Mouse (Mus musculus) cerebellum, adult 2 months (tissue): ENCODE data around the gene Ero1l. TPM values are rescaled to one million over a fixed set of nuclear protein-coding genes. Genes with fewer than 3 reads are reported as not detected.

ENCODE experiments used
- DNase-seq, 2 experiments: peaks; one replicate each; pipeline ENCODE4 v3.0.0; 2021
- H3K27ac ChIP-seq: fragments of 200-500 bp; 2 replicates; pipeline ENCODE4 v1.5.1; 2012; ENCODE audit warnings: low read length, control low read depth, inconsistent platforms; ENCODE audit not compliant: insufficient read depth
- H3K27me3 ChIP-seq: fragments of 200-500 bp; 2 replicates; pipeline ENCODE4 v1.6.1; 2012; ENCODE audit warnings: inconsistent platforms, mild to moderate bottlenecking, low read length, moderate library complexity; ENCODE audit not compliant: control insufficient read depth, insufficient read depth
- H3K4me1 ChIP-seq: fragments of 200-500 bp; 2 replicates; pipeline ENCODE4 v1.6.1; 2011; ENCODE audit warnings: low read length; ENCODE audit not compliant: control insufficient read depth, insufficient read depth
- H3K4me3 ChIP-seq: fragments of 200-500 bp; replicated peaks from 2 replicates; pipeline ENCODE3; 2011; ENCODE audit warnings: mild to moderate bottlenecking, low read depth, low read length, control low read depth; ENCODE audit not compliant: insufficient read depth
- CTCF ChIP-seq: fragments of 200-500 bp; IDR thresholded peaks from 2 replicates; pipeline ENCODE4 v1.5.1; 2011; ENCODE audit warnings: low read depth, mild to moderate bottlenecking, control low read depth, low read length, moderate library complexity, borderline replicate concordance; ENCODE audit not compliant: insufficient read depth
- POLR2A ChIP-seq: fragments of 200-500 bp; IDR thresholded peaks from 2 replicates; pipeline ENCODE4 v1.6.1; 2011; ENCODE audit warnings: low read length, control low read depth, borderline replicate concordance; ENCODE audit not compliant: insufficient read depth
- WGBS: fragments of 180-500 bp; shearing (Covaris S2); methylation state at CpG from one replicate; pipeline ENCODE4 v1.1.7; 2018; 5-methylcytosine and 5-hydroxymethylcytosine counted together
- polyA plus RNA-seq: library from polyadenylated mRNA; depleted of rRNA; stranded (reverse); fragments of >200 nt; gene quantifications from 2 replicates; pipeline ENCODE4 v1.2.3, GENCODE M21; 2012; rRNA removed

Ero1l gene
- 24.9 and 25.8 TPM in 2 replicates for polyA plus RNA-seq

GRCm38 (mm10) chr14:45318426-45319236, at the start of gene Ero1l:
Gene Ero1l (minus strand): TSS chr14:45318771.
- H3K27me3 ChIP-seq = no peaks in the 10 kb centered on the region
- 2% methylated on average over 74 of the region's 74 CpGs for WGBS
- no peak for TF ChIP-seq CTCF
- peak; percentile 86 for TF ChIP-seq POLR2A
- DNase-seq = peak; percentile 88 to 90
- H3K27ac ChIP-seq = peak within 1 kb of the TSS; percentile 88
- peak within 1 kb of the TSS; percentile 97 for H3K4me3 ChIP-seq
- H3K4me1 ChIP-seq = peaks cover 8% of the 10 kb centered on the region; the same call in 1 of the 2 replicates

DNA sequence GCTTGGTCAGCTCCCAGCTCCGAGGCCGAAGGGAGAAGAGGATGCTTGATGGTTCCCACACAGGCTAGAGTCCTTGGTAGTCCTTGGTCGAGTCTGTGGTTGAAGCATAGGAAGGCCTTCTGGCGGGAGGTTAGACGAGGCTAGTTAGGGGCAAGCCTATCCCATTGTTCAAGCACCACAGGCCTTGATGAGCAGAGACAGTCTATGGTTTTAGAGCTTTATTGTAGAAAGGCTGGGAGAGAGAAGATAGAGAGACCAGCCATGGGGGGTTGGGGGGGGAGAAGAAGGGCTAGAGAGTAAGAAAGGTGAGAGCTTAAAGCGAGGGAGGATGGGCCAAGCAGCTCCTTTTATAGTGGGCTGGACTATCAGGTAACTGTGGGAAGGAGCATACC, 46.6 kb upstream of the Ero1l start:
- DNase-seq = no peak
- Histone ChIP-seq H3K4me1 (no peaks in the 10 kb centered on the region; the same call in 1 of the 2 replicates), H3K27me3 (no peaks in the 10 kb centered on the region), H3K27ac (0 out of 2 replicates have a peak overlapping the region, but pooled peaks have one; percentile 4), H3K4me3 (no peak overlapping the region)
- WGBS = 26% methylated on average over 6 of the region's 6 CpGs
- TF ChIP-seq CTCF (no peak), POLR2A (no peak)

DNA sequence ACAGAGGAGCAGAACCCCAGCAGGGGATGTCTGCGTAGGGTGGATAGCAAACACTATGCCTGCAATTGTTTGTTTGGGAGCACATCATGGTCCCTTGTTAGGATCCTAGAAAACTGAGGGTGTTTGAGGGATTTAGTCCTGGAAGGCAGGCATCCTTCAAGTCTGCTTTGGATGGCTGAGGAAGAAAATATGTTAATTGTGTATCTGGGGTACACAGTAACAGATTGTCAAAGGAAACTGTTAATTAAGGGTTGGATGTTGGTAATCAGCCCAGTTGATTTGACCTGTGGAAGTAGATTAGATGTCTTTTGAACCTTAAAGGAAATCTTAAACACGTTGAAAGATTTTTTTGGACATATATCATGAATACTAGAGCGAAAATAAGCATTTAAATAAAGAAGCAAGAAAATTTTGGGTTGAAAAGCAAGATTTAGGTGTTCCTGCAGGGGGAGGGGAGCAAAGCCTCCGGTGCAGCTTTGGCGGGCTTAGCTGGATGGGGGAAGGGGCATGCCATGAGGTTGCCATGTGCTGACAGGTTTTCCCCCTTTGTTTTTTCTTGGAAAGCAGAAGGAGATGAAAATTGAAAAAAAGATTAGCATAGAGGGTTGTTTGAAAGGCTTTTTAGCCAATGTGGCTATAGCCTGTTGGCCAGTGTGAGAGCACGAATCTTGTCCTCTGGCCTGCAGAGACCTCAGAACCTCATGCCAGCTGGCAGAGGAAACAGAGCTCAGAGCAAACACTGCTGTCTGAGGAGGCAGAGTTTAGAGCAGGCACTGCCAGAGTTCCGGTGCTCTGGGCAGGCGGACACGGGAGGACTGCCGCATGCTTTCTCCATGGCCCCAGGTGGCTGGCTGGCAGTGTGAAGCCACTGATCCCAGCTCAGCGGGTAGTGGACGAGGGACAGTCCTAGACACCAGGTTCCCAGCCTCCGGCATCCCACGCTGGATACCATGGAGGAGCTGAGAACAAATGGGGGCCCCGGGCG, 45.9 kb upstream of the Ero1l start:
- WGBS = 9% methylated on average over 16 of the region's 16 CpGs
- Histone ChIP-seq H3K4me3 (peak overlapping the region; percentile 4), H3K27me3 (no peaks in the 10 kb centered on the region), H3K4me1 (no peaks in the 10 kb centered on the region; the same call in 1 of the 2 replicates), H3K27ac (peak overlapping the region; percentile 4; the same call in 1 of the 2 replicates)
- no peak for TF ChIP-seq POLR2A
- TF ChIP-seq CTCF = no peak
- DNase-seq = peak; percentile 68 to 84

DNA sequence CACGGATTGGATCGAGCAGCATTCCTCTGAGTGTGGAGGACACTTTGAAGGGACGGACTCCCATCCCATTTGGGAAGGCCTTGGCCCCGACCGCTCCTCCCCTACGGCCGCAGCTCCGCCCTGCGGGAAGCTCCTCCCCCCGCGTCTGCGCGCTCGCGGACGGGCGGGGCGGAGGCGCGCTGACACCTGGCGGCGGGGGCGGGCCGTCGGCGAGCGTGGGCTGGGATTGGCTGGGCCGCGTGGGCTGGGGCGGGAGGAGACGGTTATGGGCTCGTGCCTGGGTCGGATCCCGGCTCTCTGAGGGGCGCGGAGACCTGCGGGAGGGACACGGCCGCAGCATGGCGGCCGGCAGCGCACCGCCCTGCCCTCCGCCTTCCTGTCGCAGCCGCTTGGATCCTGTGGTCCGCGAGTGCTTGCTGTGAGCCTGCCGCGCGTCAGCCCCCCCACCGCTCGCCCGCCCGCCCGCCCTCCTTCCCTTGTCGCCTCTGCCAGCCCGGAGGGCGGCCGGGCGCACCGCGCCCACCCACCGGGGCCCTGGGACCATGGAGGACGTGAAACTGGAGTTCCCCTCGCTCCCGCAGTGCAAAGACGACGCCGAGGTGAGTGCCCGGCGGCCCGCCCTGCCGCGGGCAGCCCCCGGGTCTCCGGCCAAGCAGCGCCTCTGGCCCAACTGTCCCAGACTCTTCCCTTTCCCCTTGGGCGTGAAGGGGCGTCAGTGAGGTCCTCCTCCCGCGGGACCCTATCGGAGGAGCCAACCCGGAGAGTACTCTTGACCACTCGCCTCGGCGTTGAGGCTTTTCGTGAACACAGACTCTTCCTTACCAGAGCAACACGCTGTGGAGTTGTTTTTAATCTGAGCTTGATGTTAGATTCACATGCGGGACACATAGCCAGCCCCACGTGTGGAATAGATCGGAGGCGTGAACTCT, 32.6 kb upstream of the Ero1l start, which contains the start of gene Styx:
Gene Styx, plus strand, starts transcription at position 163 of the 929 bp plus-strand sequence.
- TF ChIP-seq CTCF = no peak
- TF ChIP-seq POLR2A = peak; percentile 46; the same call in 1 of the 2 replicates
- Histone ChIP-seq H3K4me1 (peaks cover 5% of the 10 kb centered on the region), H3K27me3 (no peaks in the 10 kb centered on the region), H3K27ac (no peak within 1 kb of the TSS), H3K4me3 (peak within 1 kb of the TSS; percentile 96)
- 1% methylated on average over 77 of the region's 93 CpGs for WGBS
- peak; percentile 96 for DNase-seq

GRCm38 (mm10) chr14:45329589-45330181, 11.1 kb upstream of the Ero1l start, which contains the start of gene Psmc6:
Gene Psmc6 (plus strand): TSS chr14:45329788.
- Histone ChIP-seq H3K27ac (peak within 1 kb of the TSS; percentile 60; the same call in 1 of the 2 replicates), H3K27me3 (no peaks in the 10 kb centered on the region), H3K4me1 (no peaks in the 10 kb centered on the region), H3K4me3 (peak within 1 kb of the TSS; percentile 96)
- DNase-seq = peak; percentile 92 to 94
- under 1% methylated on average over 44 of the region's 44 CpGs for WGBS
- TF ChIP-seq CTCF (peak; percentile 87), POLR2A (peak; percentile 82; the same call in 1 of the 2 replicates)

DNA sequence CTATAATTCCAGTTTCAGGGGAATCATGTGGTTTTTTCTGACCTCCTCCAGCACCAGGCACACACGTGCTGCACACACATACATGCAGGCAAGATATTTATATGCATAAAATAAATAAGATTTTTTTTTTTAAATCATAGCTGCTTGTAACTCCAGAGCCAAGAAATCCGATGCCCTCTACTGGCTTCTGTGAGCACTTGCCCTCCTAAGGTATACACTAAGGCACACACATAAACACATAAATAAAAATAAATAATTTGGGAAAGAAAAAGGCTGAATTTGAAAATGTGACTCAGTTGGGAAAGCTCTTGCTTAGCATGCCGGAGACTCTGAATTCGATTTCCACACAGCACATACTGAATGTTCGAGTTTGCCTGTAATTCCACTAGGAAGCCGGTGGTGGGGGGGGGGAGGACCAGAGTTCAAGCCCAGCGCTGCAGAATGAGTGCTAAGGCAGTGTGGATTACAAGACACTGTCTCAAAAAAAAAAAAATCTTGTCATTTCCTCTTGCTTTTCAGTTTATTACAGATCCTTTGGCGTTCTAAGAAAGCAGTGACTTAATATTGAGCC, 10.5 kb upstream of the Ero1l start:
- no peak for DNase-seq
- 8% methylated on average over 8 of the region's 8 CpGs for WGBS
- Histone ChIP-seq H3K4me1 (no peaks in the 10 kb centered on the region), H3K27ac (no peak overlapping the region), H3K27me3 (no peaks in the 10 kb centered on the region), H3K4me3 (peak overlapping the region; percentile 39)
- TF ChIP-seq POLR2A (no peak), CTCF (no peak)
